ENCODE assay signal across 12 mouse cellular contexts in the genomic region with DNA sequence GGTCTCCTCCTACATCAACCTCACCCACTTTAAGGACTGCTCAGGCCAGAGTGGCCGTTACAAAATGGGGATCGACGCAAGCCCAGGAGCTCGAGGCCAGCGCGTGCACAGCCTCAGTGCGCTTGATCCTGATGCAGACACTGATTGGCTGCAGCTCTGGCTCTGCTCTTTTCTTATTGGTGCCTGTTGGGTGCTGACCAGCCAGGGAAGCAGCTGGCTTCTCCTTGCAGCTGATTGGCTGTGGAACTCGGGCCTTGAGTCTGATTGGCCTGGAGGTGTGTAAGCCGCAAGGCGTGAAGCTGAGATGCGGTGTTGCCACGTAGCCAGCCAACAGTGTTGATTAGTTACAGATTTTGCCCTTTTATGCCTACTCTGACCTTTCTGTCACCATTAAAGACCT. TPM values are rescaled to one million over a fixed set of nuclear protein-coding genes. Genes with fewer than 3 reads are reported as not detected.
DNase-seq lines count a peak whose midpoint lies in the region; ATAC-seq and TF ChIP-seq lines count a peak whose summit lies in the region.
"Had no signal": no experiment of that assay in that cellular context is flagged by ENCODE, and none has a peak within 500 bp of the region (broad histone marks: within the 10 kb centered on the region; RNA-seq: fewer than 3 reads in every experiment).

A gene (minus strand): TSS at position 124 of the 400 bp plus-strand sequence.

- H3K9ac ChIP-seq in liver, embryonic 16.5 days (ENCODE audit: low read depth, low read length), result 0 out of 2 replicates have a peak within 1 kb of the TSS, but pooled peaks have one; percentile 40

- TF ChIP-seq POLR2A in testis, adult 2 months (IDR thresholded peaks at IDR 0.05; ENCODE audit: control insufficient read depth, low read depth, low read length), result peak; percentile 90; the same call in 1 of the 2 replicates

- no peak for ATAC-seq in liver, embryonic 16.5 days (ENCODE audit: low read depth)

- 91% methylated on average over 12 of the region's 12 CpGs for WGBS in heart, embryonic 10.5 days
- WGBS in liver, embryonic 16.5 days (ENCODE audit: insufficient replicate concordance), result 88% methylated on average over 12 of the region's 12 CpGs

- H3K4me1 ChIP-seq in heart, embryonic 10.5 days, result peaks cover 18% of the 10 kb centered on the region
- peaks cover 20% of the 10 kb centered on the region for H3K4me1 ChIP-seq in testis, adult 2 months (ENCODE audit: control insufficient read depth, insufficient read depth, low read length)
- H3K4me1 ChIP-seq in liver, embryonic 16.5 days (ENCODE audit: control insufficient read depth, low read depth, low read length), result peaks cover 12% of the 10 kb centered on the region

- H3K9me3 ChIP-seq in heart, embryonic 10.5 days, result no peaks in the 10 kb centered on the region
- no peaks in the 10 kb centered on the region for H3K9me3 ChIP-seq in liver, embryonic 16.5 days (replicated peaks; ENCODE audit: control insufficient read depth, low read length)

- no peaks in the 10 kb centered on the region for H3K36me3 ChIP-seq in heart, embryonic 10.5 days
- peaks cover 2% of the 10 kb centered on the region for H3K36me3 ChIP-seq in testis, adult 2 months (ENCODE audit: control insufficient read depth, insufficient read depth, low read length)
- H3K36me3 ChIP-seq in liver, embryonic 16.5 days (ENCODE audit: control insufficient read depth, insufficient read depth), result no peaks in the 10 kb centered on the region

- H3K4me3 ChIP-seq in heart, embryonic 10.5 days, result peak within 1 kb of the TSS; percentile 19; the same call in 1 of the 2 replicates
- H3K4me3 ChIP-seq in testis, adult 2 months (ENCODE audit: control insufficient read depth, low read depth, low read length), result peak within 1 kb of the TSS; percentile 97
- H3K4me3 ChIP-seq in liver, embryonic 16.5 days (ENCODE audit: low read depth, low read length), result no peak within 1 kb of the TSS

- H3K27me3 ChIP-seq in heart, embryonic 10.5 days (ENCODE audit: insufficient read depth, poor library complexity, severe bottlenecking), result peaks cover 8% of the 10 kb centered on the region; the same call in 1 of the 2 replicates
- no peaks in the 10 kb centered on the region for H3K27me3 ChIP-seq in testis, adult 2 months (ENCODE audit: control insufficient read depth, insufficient read depth, low read length)
- H3K27me3 ChIP-seq in liver, embryonic 16.5 days (ENCODE audit: control insufficient read depth, insufficient read depth, low read depth, low read length), result no peaks in the 10 kb centered on the region

- intact Hi-C loops in left cerebral cortex, postnatal 25 days (cut with DNase I), result no loop called here

- TF ChIP-seq CTCF in testis, adult 2 months (IDR thresholded peaks at IDR 0.05; ENCODE audit: control insufficient read depth, insufficient read depth, insufficient replicate concordance, low read depth, low read length), result no peak

- no peak within 1 kb of the TSS for H3K27ac ChIP-seq in heart, embryonic 10.5 days
- H3K27ac ChIP-seq in testis, adult 2 months (ENCODE audit: control insufficient read depth, insufficient read depth, low read depth, low read length), result peak within 1 kb of the TSS; percentile 100
- no peak within 1 kb of the TSS for H3K27ac ChIP-seq in liver, embryonic 16.5 days (ENCODE audit: low read length)

- peak within 1 kb of the TSS; percentile 39; the same call in 1 of the 2 replicates for H3K4me2 ChIP-seq in liver, embryonic 16.5 days (ENCODE audit: low read depth, low read length)

- DNase-seq in heart, embryonic 10.5 days (ENCODE audit: low spot score), result no peak
- DNase-seq in heart, adult 11 months, result no peak
- no peak for DNase-seq in testis, postnatal 10 days (ENCODE audit: low spot score)
- no peak for DNase-seq in right cerebral cortex, postnatal 14 days
- DNase-seq in ovary, postnatal 10 days (ENCODE audit: low spot score), result no peak
- DNase-seq in left cerebral cortex, postnatal 25 days (ENCODE audit: low spot score in 2 of 2), result no peak
- DNase-seq: adrenal gland, adult 2 months; thymus, postnatal 36 days had no signal

RNA-seq across cellular contexts. Expression of the gene that starts here (rescaled TPM):
- 0.19 and 0.27 TPM in 2 replicates for polyA plus RNA-seq in heart, embryonic 10.5 days (2016; fragmentation: Nextera tagmentation; extraction: Ambion mirVana)
- 180 and 203 TPM in 2 replicates for polyA plus RNA-seq in testis, adult 2 months (2012; rRNA removed)
- 0.21 and 0.34 TPM in 2 replicates for polyA plus RNA-seq in liver, embryonic 16.5 days (2015; fragmentation: Nextera tagmentation; extraction: Ambion mirVana)
- total RNA-seq in left cerebral cortex, postnatal 25 days (2021), result not detected
- total RNA-seq: gastrocnemius, postnatal 4 days; left cerebral cortex, adult 8-10 months had no signal

Comparison
In these comparisons a context has a peak if more than half of its experiments do, and no peak if none do; other contexts are left out.
1. RNA of the gene that starts here (polyA plus RNA-seq): 180 to 203 TPM in testis, adult 2 months; 0.21 to 0.34 TPM in liver, embryonic 16.5 days and 0.19 to 0.27 TPM in heart, embryonic 10.5 days; every median in the first group is over 100 times any median in the second.